Mouse (Mus musculus) frontal cortex, postnatal 10 days (tissue): ENCODE data around the gene Fam214a.

Source experiments
- DNase-seq, 2 experiments: peaks; one replicate each; pipeline ENCODE4 v3.0.0; 2022; ENCODE audit warnings: low spot score in 2 of 2, mixed read lengths in 1 of 2

Fam214a gene

GRCm38 (mm10) chr9:75032408-75032807 is 79.7 kb downstream of the Fam214a start:
- DNase-seq = no peak

- DNase-seq = no peak
These were observed 80.5 kb downstream of the Fam214a start for GRCm38 (mm10) chr9:75033141-75033540.

GRCm38 (mm10) chr9:75034691-75035090 is 82.0 kb downstream of the Fam214a start:
- no peak for DNase-seq

- no peak for DNase-seq
These were observed 83.3 kb downstream of the Fam214a start for GRCm38 (mm10) chr9:75035944-75036343.

GRCm38 (mm10) chr9:75037451-75038356 is 85.0 kb downstream of the Fam214a start, which contains the start of gene Arpp19:
Gene Arpp19 (plus strand): TSS chr9:75037614.
- DNase-seq = peak; percentile 79 to 83

- DNase-seq = no peak
These were observed 85.6 kb downstream of the Fam214a start for GRCm38 (mm10) chr9:75038357-75038688.

GRCm38 (mm10) chr9:75040566-75040965 is 87.9 kb downstream of the Fam214a start:
- no peak for DNase-seq

- no peak for DNase-seq
These were observed 89.3 kb downstream of the Fam214a start for GRCm38 (mm10) chr9:75041840-75042525.

- no peak for DNase-seq
These were observed 90.5 kb downstream of the Fam214a start for GRCm38 (mm10) chr9:75043191-75043590.

GRCm38 (mm10) chr9:75047079-75047478 is 94.4 kb downstream of the Fam214a start:
- DNase-seq = no peak

GRCm38 (mm10) chr9:75049100-75049499 is 96.4 kb downstream of the Fam214a start:
- no peak for DNase-seq

GRCm38 (mm10) chr9:75050003-75050402 is 97.3 kb downstream of the Fam214a start:
- DNase-seq = peak; percentile 44 to 69

- no peak for DNase-seq
These were observed 99.2 kb downstream of the Fam214a start for GRCm38 (mm10) chr9:75051841-75052240.

GRCm38 (mm10) chr9:75055046-75055445 is 102.4 kb downstream of the Fam214a start:
- no peak for DNase-seq

- DNase-seq = no peak
These were observed 112.1 kb downstream of the Fam214a start for GRCm38 (mm10) chr9:75064678-75065331.

GRCm38 (mm10) chr9:75070457-75071028 is 117.9 kb downstream of the Fam214a start, which contains the start of gene Myo5a:
Gene Myo5a (plus strand): TSS chr9:75071015.
- DNase-seq = no peak

- peak; percentile 52 to 73 for DNase-seq
These were observed 118.5 kb downstream of the Fam214a start for GRCm38 (mm10) chr9:75071029-75071705.

- DNase-seq = no peak
These were observed 119.1 kb downstream of the Fam214a start for GRCm38 (mm10) chr9:75071706-75072192.

GRCm38 (mm10) chr9:75072361-75072760 is 119.7 kb downstream of the Fam214a start:
- DNase-seq = no peak

GRCm38 (mm10) chr9:75077191-75077590 is 124.5 kb downstream of the Fam214a start:
- no peak for DNase-seq
